Mouse (Mus musculus) midbrain, embryonic 12.5 days (tissue): ENCODE data around the gene Serbp1. TPM values are rescaled to one million over a fixed set of nuclear protein-coding genes. Genes with fewer than 3 reads are reported as not detected.

Experiments
- ATAC-seq: fragments of 200-750 bp; cut with Nextera tagmentation; 2 replicates; pipeline ENCODE4 v1.8.0; 2017; ENCODE audit warnings: low read depth, moderate TSS enrichment, moderate library complexity; ENCODE audit not compliant: low FRiP score
- H3K27ac ChIP-seq: fragments of 300-500 bp; sonication (generic); replicated peaks from 2 replicates; pipeline ENCODE4 v1.5.1; 2016; ENCODE audit warnings: mild to moderate bottlenecking
- H3K27me3 ChIP-seq: fragments of 300-500 bp; sonication (generic); 2 replicates; pipeline ENCODE4 v1.6.1; 2016; ENCODE audit warnings: mild to moderate bottlenecking
- H3K36me3 ChIP-seq: fragments of 300-500 bp; sonication (generic); 2 replicates; pipeline ENCODE4 v1.6.1; 2016
- H3K4me1 ChIP-seq: fragments of 300-500 bp; sonication (generic); 2 replicates; pipeline ENCODE4 v1.6.1; 2016
- H3K4me2 ChIP-seq: fragments of 300-500 bp; sonication (generic); replicated peaks from 2 replicates; pipeline ENCODE4 v1.6.1; 2016; ENCODE audit warnings: mild to moderate bottlenecking, moderate library complexity
- H3K4me3 ChIP-seq: fragments of 300-500 bp; sonication (generic); 2 replicates; pipeline ENCODE4 v1.5.1; 2016; ENCODE audit warnings: mild to moderate bottlenecking
- H3K9ac ChIP-seq: fragments of 300-500 bp; sonication (generic); replicated peaks from 2 replicates; pipeline ENCODE4 v1.6.1; 2016; ENCODE audit warnings: mild to moderate bottlenecking, moderate library complexity
- H3K9me3 ChIP-seq: fragments of 300-500 bp; sonication (generic); 2 replicates; pipeline ENCODE4 v1.6.1; 2016; ENCODE audit warnings: mild to moderate bottlenecking
- WGBS: fragments of 180-500 bp; shearing (Covaris S2); methylation state at CpG from one replicate; pipeline ENCODE4 v1.1.7; 2016; 5-methylcytosine and 5-hydroxymethylcytosine counted together
- polyA plus RNA-seq: library from polyadenylated mRNA; unstranded; fragments of >200 nt; fragmentation: Nextera tagmentation; extraction: Ambion mirVana; gene quantifications from 2 replicates; pipeline ENCODE4 v1.2.1, GENCODE M21; 2016

Gene Serbp1
- polyA plus RNA-seq, 1 experiment from 2014 or later, result 414 TPM

DNA sequence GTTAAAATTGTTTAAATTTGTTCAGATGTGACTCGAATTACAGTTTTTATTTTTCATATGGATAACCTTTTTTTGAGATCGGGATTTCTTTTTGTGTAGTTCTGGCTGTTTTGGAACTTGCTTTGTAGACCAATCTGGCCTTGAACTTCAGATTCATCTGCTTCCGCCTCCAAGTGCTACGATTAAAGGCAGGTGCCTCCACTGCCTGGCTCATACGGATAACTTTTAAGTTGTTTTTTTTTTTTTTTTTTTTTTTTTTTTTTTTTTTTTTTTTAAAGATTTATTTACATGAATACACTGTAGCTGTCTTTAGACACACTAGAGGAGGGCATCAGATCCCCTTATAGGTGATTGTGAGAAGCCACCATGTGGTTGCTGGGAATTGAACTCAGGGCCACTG is 40.0 kb downstream of the Serbp1 start:
- 89% methylated on average over 5 of the region's 5 CpGs for WGBS
- H3K36me3 ChIP-seq, result peaks cover 56% of the 10 kb centered on the region
- no peak for ATAC-seq

DNA sequence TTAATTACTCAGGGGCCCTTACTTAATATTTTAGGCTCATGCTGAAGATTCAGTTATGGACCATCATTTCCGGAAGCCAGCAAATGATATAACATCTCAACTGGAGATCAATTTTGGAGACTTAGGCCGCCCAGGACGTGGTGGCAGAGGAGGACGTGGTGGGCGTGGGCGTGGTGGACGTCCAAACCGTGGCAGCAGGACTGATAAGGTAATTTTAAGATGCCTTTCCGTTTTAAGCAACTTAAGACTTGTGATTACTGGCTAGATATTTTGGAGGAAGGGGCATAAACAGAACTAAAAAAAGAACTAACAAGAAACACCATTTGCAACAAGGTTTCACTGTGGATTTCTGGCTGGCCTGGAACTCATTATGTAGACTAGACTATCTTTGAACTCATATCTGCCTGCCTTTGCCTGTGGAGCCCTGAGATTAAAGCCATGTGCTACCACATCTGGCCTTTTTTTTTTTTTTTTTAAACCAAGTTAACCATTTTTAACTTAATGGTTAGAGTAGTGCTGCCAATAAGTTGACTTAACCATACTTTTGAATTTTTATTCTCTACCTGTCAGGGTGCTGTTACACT is 43.7 kb downstream of the Serbp1 start:
- Histone ChIP-seq H3K4me2 (no peak overlapping the region), H3K27ac (no peak overlapping the region), H3K4me1 (no peaks in the 10 kb centered on the region), H3K36me3 (peaks cover 43% of the 10 kb centered on the region), H3K27me3 (no peaks in the 10 kb centered on the region), H3K4me3 (no peak overlapping the region), H3K9me3 (no peaks in the 10 kb centered on the region), H3K9ac (no peak overlapping the region)
- WGBS, result 87% methylated on average over 9 of the region's 9 CpGs
- ATAC-seq, result no peak

More for the DNA sequence above, 40.0 kb downstream of the Serbp1 start:
- Histone ChIP-seq H3K4me1 (no peaks in the 10 kb centered on the region), H3K4me3 (no peak overlapping the region), H3K27ac (no peak overlapping the region), H3K9ac (no peak overlapping the region), H3K4me2 (no peak overlapping the region), H3K27me3 (no peaks in the 10 kb centered on the region), H3K9me3 (no peaks in the 10 kb centered on the region)

DNA sequence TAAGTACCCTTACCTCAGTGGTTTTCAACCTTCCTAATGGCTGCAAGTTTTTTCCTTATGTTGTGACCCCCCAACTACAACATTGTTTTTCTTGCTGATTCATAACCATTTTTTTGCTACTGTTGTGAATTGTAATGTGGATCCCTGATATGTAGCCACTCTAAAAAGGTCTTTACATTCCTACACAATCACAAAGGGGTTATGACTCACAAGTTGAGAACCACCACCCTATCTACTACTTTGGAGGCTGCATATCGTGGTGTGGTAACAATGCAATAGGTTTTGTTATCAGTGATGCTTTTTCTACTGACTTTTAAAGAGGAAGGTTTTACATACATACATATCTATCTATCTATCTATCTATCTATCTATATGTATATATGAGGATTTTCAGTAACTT is 44.9 kb downstream of the Serbp1 start:
- H3K4me3 ChIP-seq, result no peak overlapping the region
- no peak overlapping the region for H3K4me2 ChIP-seq
- H3K9me3 ChIP-seq, result no peaks in the 10 kb centered on the region
- H3K36me3 ChIP-seq, result peaks cover 38% of the 10 kb centered on the region
- WGBS, result 97% methylated on average over 1 of the region's 1 CpGs
- ATAC-seq, result no peak
- H3K9ac ChIP-seq, result no peak overlapping the region
- H3K27ac ChIP-seq, result no peak overlapping the region
- H3K4me1 ChIP-seq, result no peaks in the 10 kb centered on the region
- no peaks in the 10 kb centered on the region for H3K27me3 ChIP-seq

DNA sequence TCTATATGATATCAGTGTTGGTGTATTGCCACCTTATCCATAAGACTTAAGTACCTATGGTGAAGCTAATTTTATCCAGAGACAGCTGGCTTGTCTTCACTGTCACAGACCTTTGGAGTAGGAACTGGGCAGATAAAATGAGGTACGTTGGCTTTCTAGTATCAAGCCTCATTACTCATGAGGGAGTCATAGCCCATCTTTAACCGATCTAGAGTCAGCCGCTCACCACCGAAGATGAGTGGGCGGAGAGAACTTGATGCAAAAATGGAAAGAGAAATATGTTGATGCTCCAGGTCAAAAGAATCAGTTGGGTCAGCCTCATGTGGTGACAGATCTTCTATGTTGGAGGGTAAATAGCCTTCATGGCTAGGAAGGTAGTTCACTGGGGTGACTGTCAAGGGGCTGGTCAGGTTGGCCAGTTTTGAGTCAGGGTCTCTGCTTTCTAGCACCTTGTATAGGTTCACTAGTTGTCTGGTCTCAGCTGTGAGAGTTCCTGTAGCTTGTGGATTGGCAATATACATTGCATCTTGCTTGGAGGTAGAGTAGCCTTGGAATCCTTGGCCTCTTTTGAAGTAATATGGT is 54.2 kb downstream of the Serbp1 start:
- ATAC-seq, result no peak
- Histone ChIP-seq H3K9me3 (no peaks in the 10 kb centered on the region), H3K4me3 (no peak overlapping the region), H3K36me3 (peaks cover 14% of the 10 kb centered on the region), H3K27me3 (no peaks in the 10 kb centered on the region), H3K27ac (no peak overlapping the region), H3K4me2 (no peak overlapping the region), H3K4me1 (no peaks in the 10 kb centered on the region), H3K9ac (no peak overlapping the region)
- WGBS, result 85% methylated on average over 5 of the region's 5 CpGs

DNA sequence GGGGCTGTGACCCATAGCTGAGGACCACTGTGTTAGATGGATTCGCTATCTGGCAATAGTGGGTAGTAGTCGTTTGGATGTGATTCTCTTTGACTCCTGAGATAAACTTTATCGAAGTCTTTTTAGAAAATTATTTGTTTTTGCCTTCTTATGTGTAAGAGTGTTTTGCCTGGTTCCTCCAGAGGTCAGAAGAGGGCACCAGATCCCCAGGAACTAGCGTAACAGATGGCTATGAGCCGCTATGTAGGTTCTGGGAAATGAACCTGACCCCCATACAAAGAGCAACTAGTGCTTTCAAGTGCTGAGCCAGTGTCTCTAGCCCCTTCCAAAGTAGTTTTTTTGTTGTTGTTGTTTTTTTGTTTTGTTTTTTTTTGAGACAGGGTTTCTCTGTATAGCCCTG is 58.1 kb downstream of the Serbp1 start:
- H3K4me1 ChIP-seq, result no peaks in the 10 kb centered on the region
- no peak overlapping the region for H3K4me3 ChIP-seq
- H3K4me2 ChIP-seq, result no peak overlapping the region
- H3K27ac ChIP-seq, result no peak overlapping the region
- no peaks in the 10 kb centered on the region for H3K27me3 ChIP-seq
- no peaks in the 10 kb centered on the region for H3K9me3 ChIP-seq
- H3K36me3 ChIP-seq, result no peaks in the 10 kb centered on the region
- WGBS, result 59% methylated on average over 5 of the region's 5 CpGs
- no peak overlapping the region for H3K9ac ChIP-seq
- no peak for ATAC-seq

DNA sequence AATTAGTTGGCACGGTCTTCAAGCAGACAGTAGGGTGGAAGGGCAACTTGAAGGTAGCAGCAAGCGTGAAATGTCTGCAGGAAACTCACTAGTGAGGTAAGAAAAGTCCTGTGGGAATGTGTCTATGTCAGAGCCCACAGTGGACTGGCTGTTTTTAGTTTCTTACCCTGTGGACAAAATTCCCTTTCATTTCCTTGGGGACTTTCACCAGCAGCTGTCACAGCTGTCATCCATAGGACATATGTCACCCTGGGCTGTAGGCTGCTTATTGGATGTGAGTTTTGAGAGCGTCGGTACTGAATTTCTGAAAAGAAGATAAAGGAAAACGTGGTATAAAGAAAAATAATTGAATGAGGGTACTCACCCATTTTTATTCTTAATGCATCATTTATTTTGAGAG is 60.8 kb downstream of the Serbp1 start:
- Histone ChIP-seq H3K4me3 (no peak overlapping the region), H3K27ac (no peak overlapping the region), H3K9me3 (no peaks in the 10 kb centered on the region), H3K9ac (no peak overlapping the region), H3K27me3 (no peaks in the 10 kb centered on the region), H3K4me2 (no peak overlapping the region), H3K4me1 (no peaks in the 10 kb centered on the region), H3K36me3 (no peaks in the 10 kb centered on the region)
- WGBS, result 75% methylated on average over 5 of the region's 5 CpGs
- ATAC-seq, result no peak

DNA sequence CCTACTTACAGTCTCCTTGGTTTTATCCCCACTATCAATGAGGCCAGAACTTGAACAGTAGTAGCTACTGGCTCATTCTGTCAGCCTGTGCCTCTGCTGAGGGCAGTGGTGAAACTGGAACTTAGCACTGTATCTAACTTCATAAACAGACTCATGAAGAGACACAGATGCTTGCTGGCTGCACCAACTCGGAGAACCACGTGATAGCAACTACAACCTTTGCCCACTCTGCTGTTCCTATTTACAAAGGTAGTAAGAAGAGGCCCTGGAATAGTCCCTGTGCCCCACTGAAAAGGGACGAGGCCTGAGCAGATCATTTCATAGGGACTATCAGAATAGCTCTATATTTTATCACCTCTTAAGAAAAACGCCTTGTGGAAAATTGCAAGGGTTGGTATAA is 62.3 kb downstream of the Serbp1 start:
- Histone ChIP-seq H3K9ac (no peak overlapping the region), H3K36me3 (no peaks in the 10 kb centered on the region), H3K27me3 (no peaks in the 10 kb centered on the region), H3K4me1 (no peaks in the 10 kb centered on the region), H3K9me3 (no peaks in the 10 kb centered on the region), H3K4me2 (no peak overlapping the region), H3K27ac (no peak overlapping the region), H3K4me3 (no peak overlapping the region)
- 81% methylated on average over 4 of the region's 4 CpGs for WGBS
- no peak for ATAC-seq

DNA sequence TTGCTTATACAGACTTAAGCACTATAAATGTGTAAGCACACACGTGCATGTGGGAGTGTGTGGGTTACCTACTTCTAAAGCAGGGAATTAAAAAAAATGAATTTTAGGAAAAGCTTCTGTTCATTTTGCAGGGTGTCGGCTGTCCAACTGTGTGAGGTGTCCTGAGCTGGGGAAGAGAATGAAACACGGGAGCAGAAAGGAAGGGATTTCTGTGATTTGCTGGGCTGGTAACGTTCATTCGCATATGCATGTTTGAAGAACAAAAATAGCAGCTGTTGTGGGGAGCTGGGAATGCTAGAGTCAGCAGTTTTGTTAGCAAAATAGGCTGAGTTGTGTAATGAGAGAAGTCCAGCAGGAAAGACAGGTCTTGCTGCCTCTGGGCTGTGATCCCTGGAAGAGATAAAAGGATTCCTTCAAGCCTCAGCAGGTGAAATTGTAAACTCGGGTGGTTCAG is 62.8 kb downstream of the Serbp1 start:
- Histone ChIP-seq H3K9ac (no peak overlapping the region), H3K27me3 (no peaks in the 10 kb centered on the region), H3K4me1 (no peaks in the 10 kb centered on the region), H3K27ac (no peak overlapping the region), H3K4me2 (no peak overlapping the region), H3K36me3 (no peaks in the 10 kb centered on the region), H3K4me3 (no peak overlapping the region), H3K9me3 (no peaks in the 10 kb centered on the region)
- 65% methylated on average over 6 of the region's 6 CpGs for WGBS
- no peak for ATAC-seq

DNA sequence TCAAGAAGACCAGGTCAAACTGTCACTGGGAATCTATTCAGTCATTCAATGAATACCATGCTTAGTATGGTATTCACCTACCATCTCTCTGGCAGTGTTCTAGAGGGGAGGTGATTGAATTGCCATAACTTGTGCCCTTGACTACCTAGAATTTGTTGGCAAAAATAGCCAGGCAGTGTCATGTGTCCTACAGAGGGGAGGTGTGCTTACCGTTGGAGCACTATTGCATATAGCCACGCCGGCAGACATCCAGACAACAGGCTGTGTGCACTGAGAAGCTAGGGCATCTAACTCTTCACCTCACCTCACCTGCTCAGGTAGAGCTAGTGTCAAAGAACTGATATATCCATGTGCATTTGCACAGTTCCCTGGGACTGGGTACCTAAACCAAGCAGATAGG is 63.3 kb downstream of the Serbp1 start:
- Histone ChIP-seq H3K4me2 (no peak overlapping the region), H3K4me1 (no peaks in the 10 kb centered on the region), H3K36me3 (no peaks in the 10 kb centered on the region), H3K9ac (no peak overlapping the region), H3K4me3 (no peak overlapping the region), H3K27me3 (no peaks in the 10 kb centered on the region), H3K9me3 (no peaks in the 10 kb centered on the region), H3K27ac (no peak overlapping the region)
- WGBS, result 93% methylated on average over 3 of the region's 3 CpGs
- no peak for ATAC-seq

DNA sequence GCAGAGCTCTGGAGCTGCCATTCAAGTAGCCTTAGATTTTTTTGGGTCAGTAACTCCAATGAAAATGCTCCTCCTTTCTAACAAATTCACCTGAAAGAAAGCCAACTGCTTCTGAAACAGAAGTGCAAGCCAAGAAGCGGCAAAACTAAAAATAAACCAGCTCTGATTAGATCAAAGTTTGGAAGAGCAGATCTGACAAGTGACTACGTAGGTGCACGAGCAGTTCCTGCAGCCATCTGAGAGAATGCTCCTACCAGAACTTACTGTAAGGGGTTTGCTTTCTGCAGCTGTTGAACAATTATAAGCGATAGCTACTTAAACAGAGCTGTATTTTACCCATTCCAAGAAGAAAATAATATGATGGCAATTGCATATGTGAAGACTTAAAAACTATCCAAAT is 64.5 kb downstream of the Serbp1 start:
- Histone ChIP-seq H3K4me2 (no peak overlapping the region), H3K4me1 (no peaks in the 10 kb centered on the region), H3K27me3 (no peaks in the 10 kb centered on the region), H3K9ac (no peak overlapping the region), H3K4me3 (no peak overlapping the region), H3K27ac (no peak overlapping the region), H3K36me3 (no peaks in the 10 kb centered on the region), H3K9me3 (no peaks in the 10 kb centered on the region)
- 91% methylated on average over 4 of the region's 4 CpGs for WGBS
- no peak for ATAC-seq

DNA sequence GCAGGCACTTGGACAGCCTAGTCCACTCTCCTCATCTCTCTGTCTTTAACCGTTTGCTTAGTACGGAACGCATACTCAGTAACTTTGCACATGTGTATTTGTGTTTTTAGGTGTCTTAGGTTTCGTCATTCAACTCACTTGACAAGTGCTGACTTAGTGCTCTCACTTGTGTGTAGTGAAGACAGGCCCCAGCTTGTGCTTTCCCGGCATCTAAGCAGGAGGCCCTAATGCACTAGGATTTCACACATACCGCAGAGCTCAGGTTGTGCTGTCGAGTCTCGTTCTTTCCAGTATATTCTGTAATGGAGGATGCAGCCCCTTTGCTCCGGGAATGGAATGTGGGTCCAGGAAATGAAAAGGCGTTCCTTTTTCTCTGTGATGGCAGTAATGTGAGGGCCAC is 65.2 kb downstream of the Serbp1 start:
- ATAC-seq, result no peak

DNA sequence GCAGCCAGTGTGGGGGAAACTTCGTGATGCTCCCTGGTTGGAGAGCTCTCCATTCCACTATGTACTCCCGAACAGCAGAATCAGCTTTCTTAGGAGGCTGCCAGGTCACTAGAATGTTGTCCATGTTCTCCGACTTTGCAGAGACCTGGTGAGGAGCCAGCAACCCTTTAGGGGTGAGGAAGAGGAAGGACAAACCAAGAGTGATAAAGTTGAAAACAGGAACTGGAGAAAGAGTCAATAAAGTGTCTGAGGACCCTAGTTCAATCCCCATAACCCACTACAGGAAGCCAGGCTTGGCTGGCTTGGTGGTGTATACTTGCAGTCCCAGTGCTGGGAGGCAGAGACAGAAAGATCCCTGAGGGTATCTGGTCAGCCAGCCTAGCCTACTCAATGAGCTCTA is 71.0 kb downstream of the Serbp1 start:
- Histone ChIP-seq H3K27ac (no peak overlapping the region), H3K4me1 (no peaks in the 10 kb centered on the region), H3K27me3 (no peaks in the 10 kb centered on the region), H3K36me3 (no peaks in the 10 kb centered on the region), H3K9me3 (no peaks in the 10 kb centered on the region), H3K4me3 (no peak overlapping the region), H3K9ac (no peak overlapping the region), H3K4me2 (no peak overlapping the region)
- ATAC-seq, result no peak
- WGBS, result 85% methylated on average over 3 of the region's 3 CpGs

More for the DNA sequence above, 65.2 kb downstream of the Serbp1 start:
- Histone ChIP-seq H3K36me3 (no peaks in the 10 kb centered on the region), H3K27me3 (no peaks in the 10 kb centered on the region), H3K9ac (no peak overlapping the region), H3K4me2 (no peak overlapping the region), H3K4me1 (no peaks in the 10 kb centered on the region), H3K9me3 (no peaks in the 10 kb centered on the region), H3K27ac (no peak overlapping the region), H3K4me3 (no peak overlapping the region)
- WGBS, result 91% methylated on average over 10 of the region's 10 CpGs

DNA sequence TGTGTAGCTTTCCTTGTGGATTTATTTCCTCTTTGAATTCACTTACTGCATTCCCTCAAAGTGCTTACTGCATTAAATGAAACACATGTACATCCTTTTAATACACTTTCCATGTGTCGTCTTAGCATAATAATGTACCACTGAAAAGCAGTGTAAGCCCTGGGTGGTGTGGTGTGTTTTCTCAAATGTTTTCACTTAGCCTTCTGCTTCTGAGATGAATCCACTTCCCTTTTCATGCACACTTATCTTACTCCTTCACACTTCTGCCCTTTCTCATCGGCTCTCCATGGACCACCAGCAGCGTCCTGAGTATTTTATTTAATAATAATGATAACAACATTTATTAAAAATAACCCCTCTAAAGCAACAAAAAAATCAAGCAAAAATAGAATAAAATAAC is 71.8 kb downstream of the Serbp1 start:
- no peak for ATAC-seq
- Histone ChIP-seq H3K27me3 (no peaks in the 10 kb centered on the region), H3K9ac (no peak overlapping the region), H3K9me3 (no peaks in the 10 kb centered on the region), H3K4me3 (no peak overlapping the region), H3K36me3 (no peaks in the 10 kb centered on the region), H3K4me2 (no peak overlapping the region), H3K4me1 (no peaks in the 10 kb centered on the region), H3K27ac (no peak overlapping the region)
- WGBS, result 83% methylated on average over 3 of the region's 3 CpGs
